Mouse (Mus musculus) E14TG2a.4 (cell line): Measurements from ENCODE around the gene Lrrc3c.

Experiments used
- CTCF ChIP-seq: conservative IDR thresholded peaks from 2 replicates; pipeline ENCODE4 v1.5.1; 2014; ENCODE audit warnings: low read length
- NANOG ChIP-seq: IDR thresholded peaks from 2 replicates; pipeline ENCODE4 v1.6.1; 2014; ENCODE audit warnings: borderline replicate concordance, low read length, mixed read lengths

- no peak; the same call in 1 of the 2 replicates for TF ChIP-seq CTCF
- no peak for TF ChIP-seq NANOG
Observed at GRCm38 (mm10) chr11:98603953-98604352, 5.9 kb downstream of the Lrrc3c start.
